Comparison of ENCODE assay signal across 14 mouse cellular contexts in the genomic region with DNA sequence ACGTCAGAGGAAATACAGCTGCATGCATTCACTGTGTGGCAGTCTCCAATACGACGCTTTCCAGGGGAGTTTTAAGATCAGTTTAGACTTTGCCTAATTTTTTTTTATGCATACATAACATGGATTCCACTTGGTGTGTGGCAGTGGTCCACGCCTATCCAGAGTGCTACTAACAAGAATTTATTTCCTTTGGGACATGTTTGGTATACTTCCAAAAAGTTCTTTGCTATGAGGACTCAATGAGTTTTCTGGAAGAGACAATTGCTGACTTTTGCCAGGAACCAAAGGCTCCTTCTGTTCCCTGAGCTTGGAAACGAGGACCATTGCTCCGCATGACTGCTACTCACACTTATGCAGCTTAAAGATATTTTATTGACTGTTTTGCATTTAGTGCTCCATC. TPM values are rescaled to one million over a fixed set of nuclear protein-coding genes. Genes with fewer than 3 reads are reported as not detected.
DNase-seq lines count a peak whose midpoint lies in the region; ATAC-seq and TF ChIP-seq lines count a peak whose summit lies in the region.
"Had no signal": no experiment of that assay in that cellular context is flagged by ENCODE, and none has a peak within 500 bp of the region (broad histone marks: within the 10 kb centered on the region; RNA-seq: fewer than 3 reads in every experiment).

No protein-coding gene starts in this region.

- no peak for ATAC-seq in lung, embryonic 15.5 days (ENCODE audit: borderline replicate concordance, extremely low read depth, low FRiP score, low TSS enrichment)
- ATAC-seq: liver, postnatal 0 days had no signal

- peak in 1 of 2 experiments; percentile 29 for DNase-seq in heart, adult 2 months
- no peak for DNase-seq in heart, postnatal 4 days
- DNase-seq in lung, postnatal 14 days: no peak
- peak; percentile 32 to 60 for DNase-seq in heart, adult 9 months (ENCODE audit: low spot score in 2 of 2)
- DNase-seq in kidney, postnatal 14 days: peak; percentile 14
- no peak for DNase-seq in forebrain, embryonic 10.5 days (ENCODE audit: extremely low spot score, low spot score)
- no peak for DNase-seq in frontal cortex, postnatal 10 days (ENCODE audit: low spot score in 2 of 2)
- DNase-seq: cerebellum, adult 9-11 months; gastrocnemius, postnatal 14 days; liver, postnatal 0 days; thymus, postnatal 36 days had no signal

- H3K79me2 ChIP-seq in heart, adult 2 months (replicated peaks; ENCODE audit: control insufficient read depth, insufficient read depth, low read length): no peaks in the 10 kb centered on the region

- no peaks in the 10 kb centered on the region for H3K9me3 ChIP-seq in lung, embryonic 15.5 days
- no peaks in the 10 kb centered on the region for H3K9me3 ChIP-seq in forebrain, embryonic 10.5 days
- H3K9me3 ChIP-seq: forebrain, embryonic 15.5 days had no signal

- no peak for TF ChIP-seq POLR2A in heart, adult 2 months (IDR thresholded peaks at IDR 0.05; ENCODE audit: insufficient read depth, low read depth, low read length)

- H3K27me3 ChIP-seq in heart, adult 2 months (ENCODE audit: control insufficient read depth, insufficient read depth, low read length): no peaks in the 10 kb centered on the region
- no peaks in the 10 kb centered on the region for H3K27me3 ChIP-seq in lung, embryonic 15.5 days
- no peaks in the 10 kb centered on the region for H3K27me3 ChIP-seq in forebrain, embryonic 10.5 days (ENCODE audit: poor library complexity, severe bottlenecking)
- H3K27me3 ChIP-seq: forebrain, embryonic 15.5 days had no signal

- peaks cover 14% of the 10 kb centered on the region for H3K4me1 ChIP-seq in heart, adult 2 months (ENCODE audit: control insufficient read depth, insufficient read depth, low read length)
- peaks cover 11% of the 10 kb centered on the region for H3K4me1 ChIP-seq in lung, embryonic 15.5 days
- peaks cover 27% of the 10 kb centered on the region for H3K4me1 ChIP-seq in forebrain, embryonic 10.5 days

- H3K4me2 ChIP-seq in lung, embryonic 15.5 days: no peak overlapping the region
- H3K4me2 ChIP-seq: forebrain, embryonic 15.5 days had no signal

- H3K36me3 ChIP-seq in heart, adult 2 months (ENCODE audit: control insufficient read depth, insufficient read depth, low read length): peaks cover 8% of the 10 kb centered on the region; the same call in 1 of the 2 replicates
- no peaks in the 10 kb centered on the region for H3K36me3 ChIP-seq in lung, embryonic 15.5 days
- no peaks in the 10 kb centered on the region for H3K36me3 ChIP-seq in forebrain, embryonic 10.5 days (replicated peaks)
- H3K36me3 ChIP-seq: forebrain, embryonic 15.5 days had no signal

- WGBS in heart, adult 2 months: 45% methylated on average over 6 of the region's 6 CpGs
- 52% methylated on average over 6 of the region's 6 CpGs for WGBS in lung, embryonic 15.5 days
- WGBS in forebrain, embryonic 10.5 days: 91% methylated on average over 6 of the region's 6 CpGs

- H3K4me3 ChIP-seq in heart, adult 2 months: no peak overlapping the region
- no peak overlapping the region for H3K4me3 ChIP-seq in lung, embryonic 15.5 days
- no peak overlapping the region for H3K4me3 ChIP-seq in forebrain, embryonic 10.5 days
- H3K4me3 ChIP-seq: forebrain, embryonic 15.5 days; myocyte had no signal

- intact Hi-C loops in heart, adult 2 months (cut with DNase I): loop anchor here (2.0 to 10.0 kb wide), 2 partner anchors 57 to 785 kb away; no protein-coding TSS in a partner anchor

- no peak for TF ChIP-seq EP300 in heart, adult 2 months (IDR thresholded peaks at IDR 0.05; ENCODE audit: insufficient read depth, low read depth, low read length)

- H3K9ac ChIP-seq in heart, adult 2 months (ENCODE audit: low read depth, low read length): no peak overlapping the region
- no peak overlapping the region for H3K9ac ChIP-seq in lung, embryonic 15.5 days
- H3K9ac ChIP-seq: forebrain, embryonic 15.5 days; liver, postnatal 0 days had no signal

- TF ChIP-seq CTCF in heart, adult 2 months (IDR thresholded peaks at IDR 0.05): no peak

- peak overlapping the region; percentile 75 for H3K27ac ChIP-seq in heart, adult 2 months
- peak overlapping the region; percentile 66; the same call in 1 of the 2 replicates for H3K27ac ChIP-seq in lung, embryonic 15.5 days
- H3K27ac ChIP-seq in forebrain, embryonic 10.5 days: no peak overlapping the region
- H3K27ac ChIP-seq: forebrain, embryonic 15.5 days had no signal

RNA-seq across cellular contexts. Expression of a gene that starts 59.2 kb away (rescaled TPM):
- 10 to 100 TPM; 26.3 to 32.7 TPM for total RNA-seq in heart, adult 2 months (2021)
- polyA plus RNA-seq in heart, adult 2 months (2012; rRNA removed): 9.7 and 15.8 TPM in 2 replicates
- 100 to 1,000 TPM; 142 to 146 TPM for total RNA-seq in heart, postnatal 4 days (2021)
- 97.6 and 101 TPM in 2 replicates for polyA plus RNA-seq in lung, embryonic 15.5 days (2015; fragmentation: Nextera tagmentation; extraction: Ambion mirVana)
- polyA plus RNA-seq in forebrain, embryonic 10.5 days (2016; fragmentation: Nextera tagmentation; extraction: Ambion mirVana): 128 and 131 TPM in 2 replicates

Comparison
In these comparisons a context has a peak if more than half of its experiments do, and no peak if none do; other contexts are left out.
1. DNase-seq: peak in heart, adult 9 months (2 of 2) and kidney, postnatal 14 days (single experiment); none in heart, postnatal 4 days (single experiment), lung, postnatal 14 days (single experiment), forebrain, embryonic 10.5 days (single experiment) and frontal cortex, postnatal 10 days (0 of 2).